Mouse (Mus musculus) hindbrain, embryonic 12.5 days (tissue): ENCODE data around the gene 2010003K11Rik. TPM values are rescaled to one million over a fixed set of nuclear protein-coding genes. Genes with fewer than 3 reads are reported as not detected.
"Not testable (repeated sequence)": the region's sequence is repeated elsewhere in the genome, so short reads cannot be mapped to it uniquely, and the experiment has no call there.

Experiments
- ATAC-seq: fragments of 200-750 bp; cut with Nextera tagmentation; 2 replicates; pipeline ENCODE4 v1.8.0; 2017; ENCODE audit warnings: moderate TSS enrichment; ENCODE audit not compliant: low FRiP score
- H3K27ac ChIP-seq: fragments of 300-500 bp; sonication (generic); 2 replicates; pipeline ENCODE4 v1.5.1; 2016; ENCODE audit warnings: mild to moderate bottlenecking
- H3K27me3 ChIP-seq: fragments of 300-500 bp; sonication (generic); 2 replicates; pipeline ENCODE4 v1.6.1; 2016; ENCODE audit warnings: mild to moderate bottlenecking
- H3K36me3 ChIP-seq: fragments of 300-500 bp; sonication (generic); 2 replicates; pipeline ENCODE4 v1.6.1; 2016; ENCODE audit warnings: mild to moderate bottlenecking
- H3K4me1 ChIP-seq: fragments of 300-500 bp; sonication (generic); 2 replicates; pipeline ENCODE4 v1.6.1; 2016
- H3K4me2 ChIP-seq: fragments of 300-500 bp; sonication (generic); replicated peaks from 2 replicates; pipeline ENCODE4 v1.6.1; 2016; ENCODE audit warnings: mild to moderate bottlenecking
- H3K4me3 ChIP-seq: fragments of 300-500 bp; sonication (generic); 2 replicates; pipeline ENCODE4 v1.5.1; 2016; ENCODE audit warnings: mild to moderate bottlenecking
- H3K9ac ChIP-seq: fragments of 300-500 bp; sonication (generic); 2 replicates; pipeline ENCODE4 v1.6.1; 2016; ENCODE audit warnings: mild to moderate bottlenecking, moderate library complexity
- H3K9me3 ChIP-seq: fragments of 300-500 bp; sonication (generic); replicated peaks from 2 replicates; pipeline ENCODE4 v1.6.1; 2016; ENCODE audit warnings: mild to moderate bottlenecking
- WGBS: fragments of 180-500 bp; shearing (Covaris S2); methylation state at CpG from one replicate; pipeline ENCODE4 v1.1.7; 2016; 5-methylcytosine and 5-hydroxymethylcytosine counted together
- polyA plus RNA-seq: library from polyadenylated mRNA; unstranded; fragments of >200 nt; fragmentation: Nextera tagmentation; extraction: Ambion mirVana; gene quantifications from 2 replicates; pipeline ENCODE4 v1.2.1, GENCODE M21; 2016

2010003K11Rik gene
- polyA plus RNA-seq, 1 experiment from 2014 or later: not detected

DNA sequence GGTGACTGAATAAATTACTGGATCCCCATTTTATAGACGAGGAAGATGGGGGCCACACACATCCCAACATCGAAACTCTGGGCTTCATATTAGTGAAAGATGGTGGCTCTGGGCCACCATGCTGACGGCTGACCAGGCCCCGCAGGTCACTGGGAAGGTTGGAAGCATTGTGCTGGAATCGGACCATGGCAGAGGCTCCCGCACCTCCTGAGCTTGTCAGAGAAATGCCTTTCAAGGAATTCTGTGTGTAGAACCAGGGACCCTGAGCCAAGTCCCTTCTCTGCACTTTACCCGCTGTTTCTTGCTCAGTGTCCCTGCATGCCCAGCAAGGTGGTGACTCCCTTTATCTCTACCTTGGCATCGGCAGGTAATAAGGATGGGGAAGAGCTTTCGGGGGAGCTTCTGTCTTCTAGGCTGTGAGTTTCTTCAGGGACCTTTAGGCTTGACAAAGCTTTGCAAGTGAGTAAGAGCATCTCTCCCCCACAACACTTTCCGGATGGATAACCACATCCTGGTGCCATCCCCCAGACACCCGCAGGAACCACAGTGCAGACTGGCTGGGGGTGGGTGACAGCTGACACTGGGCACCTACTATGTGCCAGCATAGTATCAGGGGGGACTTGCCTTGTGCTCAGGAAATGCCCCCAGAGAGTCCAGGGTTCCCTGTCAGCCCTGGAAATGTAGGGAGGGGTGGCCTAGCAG lies 23.0 kb downstream of the 2010003K11Rik start:
- 73% methylated on average over 11 of the region's 11 CpGs for WGBS
- no peak for ATAC-seq
- Histone ChIP-seq H3K4me1 (peaks cover 8% of the 10 kb centered on the region), H3K4me3 (no peak overlapping the region), H3K27ac (no peak overlapping the region), H3K9me3 (no peaks in the 10 kb centered on the region), H3K4me2 (no peak overlapping the region), H3K9ac (no peak overlapping the region), H3K36me3 (no peaks in the 10 kb centered on the region), H3K27me3 (peaks cover 50% of the 10 kb centered on the region)

DNA sequence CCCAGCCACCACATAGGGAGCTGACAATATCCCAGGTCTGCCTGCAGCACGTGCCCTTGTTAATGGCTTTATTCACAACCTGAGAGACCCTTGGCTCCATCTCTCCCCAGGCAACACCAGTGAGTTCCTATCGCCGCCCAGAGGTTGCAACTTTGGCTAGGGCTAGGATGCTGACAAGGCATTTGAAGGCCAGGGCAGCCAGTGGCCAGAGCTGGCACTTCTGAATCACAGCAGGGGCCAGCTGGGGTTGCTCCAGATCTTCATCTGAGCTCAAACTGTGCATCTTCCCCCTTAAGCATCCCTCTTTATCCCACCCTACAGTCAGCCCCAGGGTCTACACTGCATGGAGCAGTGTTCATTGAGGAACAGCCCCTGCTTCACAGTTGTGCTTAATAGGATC lies 23.6 kb downstream of the 2010003K11Rik start:
- no peak for ATAC-seq
- H3K9me3 ChIP-seq: no peaks in the 10 kb centered on the region
- H3K36me3 ChIP-seq: no peaks in the 10 kb centered on the region
- H3K27ac ChIP-seq: no peak overlapping the region
- no peak overlapping the region for H3K4me2 ChIP-seq
- peaks cover 47% of the 10 kb centered on the region for H3K27me3 ChIP-seq
- H3K9ac ChIP-seq: no peak overlapping the region
- H3K4me3 ChIP-seq: no peak overlapping the region
- 51% methylated on average over 3 of the region's 3 CpGs for WGBS
- H3K4me1 ChIP-seq: peaks cover 8% of the 10 kb centered on the region

DNA sequence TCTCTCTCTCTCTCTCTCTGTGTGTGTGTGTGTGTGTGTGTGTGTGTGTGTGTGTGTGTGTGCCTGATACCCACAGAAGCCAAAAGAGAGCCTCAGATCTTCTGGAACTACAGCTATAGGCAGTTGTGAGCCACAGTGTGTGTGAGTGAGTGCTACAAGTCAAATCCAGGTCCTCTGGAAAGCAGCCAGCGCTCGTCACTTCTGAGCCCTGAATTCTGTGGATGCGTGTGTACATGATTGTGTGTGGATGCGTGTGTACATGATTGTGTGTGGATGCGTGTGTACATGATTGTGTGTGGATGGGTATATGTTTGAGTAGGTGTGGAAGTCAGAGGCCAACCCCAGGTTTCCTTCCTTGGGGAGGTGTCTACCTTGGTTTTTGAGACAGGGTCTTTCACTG lies 24.8 kb downstream of the 2010003K11Rik start:
- H3K4me2 ChIP-seq: no peak overlapping the region
- no peak for ATAC-seq
- no peak overlapping the region for H3K27ac ChIP-seq
- H3K4me3 ChIP-seq: no peak overlapping the region
- H3K36me3 ChIP-seq: no peaks in the 10 kb centered on the region
- H3K4me1 ChIP-seq: peaks cover 8% of the 10 kb centered on the region
- WGBS: 93% methylated on average over 5 of the region's 5 CpGs
- H3K9me3 ChIP-seq: no peaks in the 10 kb centered on the region
- peaks cover 38% of the 10 kb centered on the region for H3K27me3 ChIP-seq
- no peak overlapping the region for H3K9ac ChIP-seq

DNA sequence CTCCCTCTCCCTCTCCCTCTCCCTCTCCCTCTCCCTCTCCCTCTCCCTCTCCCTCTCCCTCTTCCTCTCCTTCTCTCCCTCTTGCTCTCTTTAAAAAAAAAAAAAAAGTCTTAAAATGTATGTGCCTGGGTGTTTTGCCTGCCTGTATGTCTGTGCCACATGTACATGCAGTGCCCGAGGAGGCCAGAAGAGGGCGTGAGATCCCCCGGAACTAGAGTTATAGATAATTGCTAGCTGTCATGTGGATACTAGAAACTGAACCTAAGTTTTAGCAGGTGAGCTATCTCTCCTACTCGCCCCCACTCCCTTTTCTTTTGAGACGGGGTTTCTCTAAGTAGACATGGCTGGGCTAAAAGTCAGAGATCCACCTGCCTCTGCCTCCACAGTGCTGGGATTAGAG lies 30.0 kb downstream of the 2010003K11Rik start:
- no peak for ATAC-seq

DNA sequence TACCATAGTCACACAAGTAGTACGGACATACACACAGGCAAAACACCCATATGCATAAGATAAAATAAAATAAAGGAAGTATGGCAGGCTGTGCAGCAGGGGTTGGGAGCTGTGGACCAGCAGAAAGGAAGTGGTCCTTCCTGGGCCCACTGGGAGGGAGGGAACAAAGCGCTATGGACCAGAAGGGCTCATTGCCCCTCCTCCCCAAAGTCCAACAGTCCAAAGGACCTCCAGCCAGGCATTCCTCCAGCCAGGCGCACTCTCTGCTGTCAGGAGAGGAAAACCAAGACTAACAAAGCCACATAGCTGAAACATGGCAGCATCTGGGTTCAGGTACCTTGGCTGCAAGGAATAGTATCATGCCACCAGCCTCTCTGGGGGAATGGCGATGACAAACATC lies 33.7 kb downstream of the 2010003K11Rik start:
- 85% methylated on average over 4 of the region's 4 CpGs for WGBS
- H3K27ac ChIP-seq: no peak overlapping the region
- H3K27me3 ChIP-seq: no peaks in the 10 kb centered on the region
- no peaks in the 10 kb centered on the region for H3K36me3 ChIP-seq
- ATAC-seq: no peak
- no peak overlapping the region for H3K4me3 ChIP-seq
- no peaks in the 10 kb centered on the region for H3K4me1 ChIP-seq
- H3K4me2 ChIP-seq: no peak overlapping the region
- H3K9me3 ChIP-seq: no peaks in the 10 kb centered on the region
- no peak overlapping the region for H3K9ac ChIP-seq

More for the DNA sequence above, 30.0 kb downstream of the 2010003K11Rik start:
- Histone ChIP-seq H3K9me3 (no peaks in the 10 kb centered on the region), H3K27me3 (no peaks in the 10 kb centered on the region), H3K4me3 (no peak overlapping the region), H3K4me1 (no peaks in the 10 kb centered on the region), H3K9ac (no peak overlapping the region), H3K27ac (no peak overlapping the region), H3K4me2 (no peak overlapping the region), H3K36me3 (no peaks in the 10 kb centered on the region)
- WGBS: 28% methylated on average over 5 of the region's 5 CpGs

DNA sequence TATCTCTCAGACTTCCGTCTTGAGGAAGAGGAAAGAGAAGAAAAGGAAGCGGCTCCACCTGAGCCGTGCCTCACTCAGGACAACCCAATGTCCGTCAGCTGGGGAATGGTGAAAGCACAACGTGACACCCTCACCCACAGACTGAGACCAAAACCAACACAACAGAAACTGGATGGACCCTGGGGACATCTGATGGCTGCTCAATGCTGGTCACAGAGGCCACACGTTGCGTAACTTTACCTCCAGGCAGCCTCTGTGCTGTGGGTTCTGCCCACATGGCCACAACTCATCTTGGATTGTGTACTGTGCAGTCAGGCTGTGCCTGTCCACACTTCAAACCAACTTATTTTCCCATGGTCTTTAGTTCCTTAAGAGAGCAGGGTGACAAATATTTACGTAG lies 36.4 kb downstream of the 2010003K11Rik start:
- 92% methylated on average over 8 of the region's 8 CpGs for WGBS
- Histone ChIP-seq H3K9me3 (no peaks in the 10 kb centered on the region), H3K9ac (no peak overlapping the region), H3K27ac (no peak overlapping the region), H3K4me3 (no peak overlapping the region), H3K4me1 (no peaks in the 10 kb centered on the region), H3K27me3 (no peaks in the 10 kb centered on the region), H3K36me3 (no peaks in the 10 kb centered on the region), H3K4me2 (no peak overlapping the region)
- no peak for ATAC-seq

DNA sequence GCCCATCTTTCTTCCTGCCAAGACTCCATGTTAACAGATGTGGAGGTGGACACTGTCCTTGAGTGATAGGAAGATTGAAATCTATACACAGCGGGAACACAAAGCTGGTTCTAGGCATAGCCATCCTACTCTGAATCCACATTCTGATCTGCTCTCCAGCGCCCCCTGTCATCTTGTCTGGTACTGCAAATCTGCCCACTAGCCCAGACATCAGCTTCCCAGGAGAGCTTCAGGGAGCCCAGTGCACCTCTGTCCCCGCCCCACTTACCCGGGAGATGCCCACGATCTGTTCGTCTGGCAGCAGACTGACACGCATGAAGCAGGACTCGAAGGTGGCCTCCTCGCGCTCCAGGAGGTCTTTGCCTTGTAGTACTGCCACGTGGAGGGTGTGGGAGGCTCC lies 42.2 kb downstream of the 2010003K11Rik start:
- ATAC-seq: no peak
- 11% methylated on average over 11 of the region's 11 CpGs for WGBS
- Histone ChIP-seq H3K27me3 (no peaks in the 10 kb centered on the region), H3K4me1 (peaks cover 9% of the 10 kb centered on the region; the same call in 1 of the 2 replicates), H3K36me3 (no peaks in the 10 kb centered on the region), H3K9me3 (no peaks in the 10 kb centered on the region), H3K9ac (no peak overlapping the region), H3K4me3 (no peak overlapping the region), H3K4me2 (no peak overlapping the region), H3K27ac (no peak overlapping the region)

DNA sequence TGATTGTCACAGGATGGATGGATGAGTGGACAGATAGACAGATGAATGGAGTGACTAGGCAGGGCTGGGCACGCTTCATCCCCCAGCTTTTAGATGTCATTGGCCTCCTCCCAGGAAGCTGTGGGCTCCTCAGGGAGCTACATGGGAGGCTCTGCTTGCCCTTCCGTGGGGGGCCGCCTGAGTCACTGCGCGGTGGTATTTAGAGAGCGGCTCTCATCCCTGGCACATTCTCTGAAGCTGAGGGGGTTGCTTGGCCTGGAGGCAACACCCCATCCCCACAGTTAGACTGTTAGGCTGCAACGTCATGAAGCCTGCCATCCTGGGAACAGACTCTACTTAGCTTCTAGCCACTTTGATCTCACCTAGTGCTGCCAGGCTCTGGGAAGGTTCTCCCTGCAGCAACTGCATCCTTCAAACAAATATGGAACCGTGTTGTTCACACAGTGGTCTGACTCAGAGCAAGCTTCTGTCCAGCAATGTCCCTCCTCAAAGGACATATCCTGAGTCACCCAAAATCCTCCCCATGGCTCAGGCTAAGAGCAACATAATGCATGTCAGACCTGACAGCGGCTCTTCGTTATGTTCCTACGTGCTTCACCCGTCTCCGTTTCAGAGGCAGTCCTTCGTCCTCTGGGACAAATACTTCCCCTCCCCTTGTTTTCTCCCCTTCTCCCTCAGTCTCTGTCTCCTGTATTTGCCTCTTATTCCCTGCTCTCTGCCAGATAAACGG lies 43.1 kb downstream of the 2010003K11Rik start:
- H3K36me3 ChIP-seq: no peaks in the 10 kb centered on the region
- no peak overlapping the region for H3K4me3 ChIP-seq
- no peak for ATAC-seq
- peaks cover 9% of the 10 kb centered on the region; the same call in 1 of the 2 replicates for H3K4me1 ChIP-seq
- H3K4me2 ChIP-seq: no peak overlapping the region
- H3K27ac ChIP-seq: no peak overlapping the region
- no peak overlapping the region for H3K9ac ChIP-seq
- H3K27me3 ChIP-seq: no peaks in the 10 kb centered on the region
- WGBS: 78% methylated on average over 15 of the region's 15 CpGs
- H3K9me3 ChIP-seq: no peaks in the 10 kb centered on the region

DNA sequence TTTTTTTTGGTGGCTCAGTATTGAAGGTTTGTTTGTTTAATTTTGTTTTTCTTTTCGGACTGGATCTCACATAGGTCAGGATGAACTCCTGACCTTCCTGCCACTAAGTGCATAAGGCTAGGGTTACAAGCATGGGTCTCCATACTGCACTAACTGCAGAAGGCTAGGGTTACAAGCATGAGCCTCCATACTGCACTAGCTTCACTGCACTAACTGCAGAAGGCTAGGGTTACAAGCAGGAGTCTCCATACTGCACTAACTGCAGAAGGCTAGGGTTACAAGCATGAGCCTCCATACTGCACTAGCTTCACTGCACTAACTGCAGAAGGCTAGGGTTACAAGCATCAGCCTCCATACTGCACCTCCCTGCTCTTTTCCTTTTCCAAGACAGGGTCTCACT lies 44.3 kb downstream of the 2010003K11Rik start:
- not testable (repeated sequence) for H3K36me3 ChIP-seq, H3K9ac ChIP-seq, H3K4me3 ChIP-seq, H3K4me2 ChIP-seq, H3K27me3 ChIP-seq, ATAC-seq, H3K4me1 ChIP-seq, H3K9me3 ChIP-seq, H3K27ac ChIP-seq
- 63% methylated on average over 1 of the region's 1 CpGs for WGBS

DNA sequence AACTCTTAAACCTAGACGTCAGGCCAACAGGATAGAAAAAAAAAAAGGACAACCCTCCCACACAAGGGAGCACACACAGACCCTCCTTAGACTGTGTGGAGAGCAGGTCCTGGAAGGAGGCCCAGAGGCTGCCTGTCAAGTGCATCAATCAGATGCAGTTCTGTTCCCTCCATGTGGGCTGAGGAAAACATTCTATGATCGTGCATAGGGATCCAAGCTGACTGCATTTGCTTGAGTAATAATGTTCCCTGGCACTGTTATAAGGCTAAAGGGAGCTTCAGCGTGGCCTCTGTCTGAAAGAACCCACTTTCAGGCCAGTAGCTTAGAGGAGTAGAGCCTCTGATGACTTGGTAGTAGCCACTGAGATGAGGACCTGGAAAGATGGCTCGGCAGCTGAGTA lies 45.9 kb downstream of the 2010003K11Rik start:
- 44% methylated on average over 4 of the region's 4 CpGs for WGBS
- Histone ChIP-seq H3K27me3 (no peaks in the 10 kb centered on the region), H3K4me2 (no peak overlapping the region), H3K36me3 (no peaks in the 10 kb centered on the region), H3K9me3 (no peaks in the 10 kb centered on the region), H3K4me1 (peaks cover 9% of the 10 kb centered on the region; the same call in 1 of the 2 replicates), H3K4me3 (no peak overlapping the region), H3K27ac (no peak overlapping the region), H3K9ac (no peak overlapping the region)
- ATAC-seq: no peak

DNA sequence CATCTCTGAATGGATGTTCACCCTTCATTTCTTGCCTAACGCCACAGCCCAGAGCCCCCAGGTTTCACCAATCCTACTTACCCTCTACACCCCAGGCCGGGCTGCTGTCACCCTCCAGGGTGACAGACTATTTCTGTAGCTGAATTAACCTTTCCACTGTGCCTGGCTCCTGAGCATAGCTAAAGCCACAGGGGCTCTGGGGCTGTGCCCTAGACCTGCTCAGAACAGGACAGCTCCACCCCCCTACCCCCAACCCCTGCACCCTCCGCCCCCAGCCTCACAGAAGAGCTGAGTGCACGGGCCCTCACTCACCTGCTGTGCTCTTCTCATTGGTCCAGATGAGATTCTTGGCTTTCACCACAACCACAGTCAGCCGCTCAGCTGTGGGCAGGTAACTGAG lies 46.4 kb downstream of the 2010003K11Rik start:
- H3K4me1 ChIP-seq: peaks cover 9% of the 10 kb centered on the region; the same call in 1 of the 2 replicates
- ATAC-seq: no peak
- no peak overlapping the region for H3K4me3 ChIP-seq
- no peak overlapping the region for H3K27ac ChIP-seq
- 15% methylated on average over 5 of the region's 5 CpGs for WGBS
- H3K9me3 ChIP-seq: no peaks in the 10 kb centered on the region
- no peak overlapping the region for H3K4me2 ChIP-seq
- no peak overlapping the region for H3K9ac ChIP-seq
- no peaks in the 10 kb centered on the region for H3K27me3 ChIP-seq
- H3K36me3 ChIP-seq: no peaks in the 10 kb centered on the region

DNA sequence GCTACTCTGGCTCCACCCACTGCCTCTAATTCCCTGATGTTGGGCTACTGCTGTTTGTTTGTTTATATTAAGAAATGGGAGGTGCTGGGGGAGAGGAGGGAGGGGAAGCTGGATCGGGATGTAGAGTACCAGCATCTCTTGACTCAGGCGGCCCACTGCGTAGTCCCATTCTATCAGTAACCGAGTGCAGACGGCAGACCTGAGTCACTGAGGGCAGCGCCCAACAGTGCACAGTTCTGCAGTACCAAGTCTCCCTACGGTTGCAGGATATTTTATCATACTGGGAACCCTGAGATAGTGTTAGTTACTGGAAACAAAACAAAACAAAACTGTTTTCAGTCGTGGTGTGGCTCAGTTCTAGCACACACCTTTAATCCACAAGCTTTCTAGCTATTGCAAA lies 47.3 kb downstream of the 2010003K11Rik start:
- no peak for ATAC-seq
- no peak overlapping the region for H3K9ac ChIP-seq
- H3K36me3 ChIP-seq: no peaks in the 10 kb centered on the region
- no peak overlapping the region for H3K4me3 ChIP-seq
- H3K27ac ChIP-seq: no peak overlapping the region
- H3K4me2 ChIP-seq: no peak overlapping the region
- H3K9me3 ChIP-seq: no peaks in the 10 kb centered on the region
- no peaks in the 10 kb centered on the region for H3K27me3 ChIP-seq
- H3K4me1 ChIP-seq: peaks cover 7% of the 10 kb centered on the region; the same call in 1 of the 2 replicates
- WGBS: 71% methylated on average over 8 of the region's 8 CpGs

DNA sequence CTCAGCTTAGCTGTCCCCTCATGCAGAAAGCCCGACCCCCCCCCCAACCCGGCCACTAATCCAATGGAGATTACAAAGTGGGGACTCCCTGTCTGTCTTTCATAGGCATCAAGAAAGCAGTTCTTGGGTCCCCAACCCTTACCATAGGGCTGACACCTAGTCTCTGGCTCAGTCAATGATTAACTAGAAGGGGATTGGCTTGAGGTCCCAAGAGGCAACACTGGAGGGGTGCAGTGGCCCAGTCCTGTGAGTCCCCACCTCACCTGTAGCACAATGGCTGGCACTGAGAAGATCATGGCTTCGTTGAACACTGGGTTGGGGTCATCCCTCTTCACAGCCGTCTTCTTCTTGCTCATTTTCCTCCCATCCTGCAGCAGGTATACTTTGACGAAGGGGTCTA lies 47.7 kb downstream of the 2010003K11Rik start:
- Histone ChIP-seq H3K4me3 (no peak overlapping the region), H3K36me3 (no peaks in the 10 kb centered on the region), H3K27ac (no peak overlapping the region), H3K9me3 (no peaks in the 10 kb centered on the region), H3K4me2 (no peak overlapping the region), H3K9ac (no peak overlapping the region), H3K4me1 (peaks cover 7% of the 10 kb centered on the region; the same call in 1 of the 2 replicates), H3K27me3 (no peaks in the 10 kb centered on the region)
- WGBS: 69% methylated on average over 5 of the region's 5 CpGs
- no peak for ATAC-seq
